Mouse (Mus musculus): Measurements from ENCODE around the gene Gpr35.

DNA sequence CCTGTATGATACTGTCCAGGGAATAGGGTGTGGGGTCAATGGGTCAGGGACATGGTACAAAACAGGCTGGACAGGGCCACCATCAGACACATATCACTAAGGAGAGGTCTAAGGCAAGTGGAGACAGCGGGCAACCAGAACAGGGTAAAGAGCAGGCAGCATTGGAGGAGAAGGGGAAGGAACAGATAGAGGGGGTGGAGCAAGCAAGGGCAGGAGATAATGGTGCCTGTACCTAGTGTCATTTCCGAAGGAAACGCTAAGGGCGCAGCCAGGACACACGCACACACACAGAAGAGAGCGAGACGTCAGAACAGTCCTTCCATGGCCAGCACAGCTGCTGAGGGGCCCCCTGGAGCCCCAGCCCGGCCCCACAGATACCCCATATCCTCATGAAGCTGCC lies 75.9 kb downstream of the Gpr35 start:
- TF ChIP-seq CTCF (IDR thresholded peaks at IDR 0.05; ENCODE audit: control insufficient read depth, insufficient read depth, insufficient replicate concordance, low read depth, low read length) (no peak), POLR2A (IDR thresholded peaks at IDR 0.05; ENCODE audit: control insufficient read depth, low read depth, low read length) (no peak)

All from testis, adult 2 months (tissue).